Mouse (Mus musculus) B cell, adult 62 days (primary cell): ENCODE data around the gene Tecta. TPM values are rescaled to one million over a fixed set of nuclear protein-coding genes. Genes with fewer than 3 reads are reported as not detected.

Experiments
- total RNA-seq: library from RNA; stranded (reverse); gene quantifications from 4 replicates; pipeline ENCODE4 v1.2.4, GENCODE M21; 2023

The Tecta gene
- 0.14 to 0.25 TPM (median 0.20 TPM) in 4 replicates for total RNA-seq

DNA sequence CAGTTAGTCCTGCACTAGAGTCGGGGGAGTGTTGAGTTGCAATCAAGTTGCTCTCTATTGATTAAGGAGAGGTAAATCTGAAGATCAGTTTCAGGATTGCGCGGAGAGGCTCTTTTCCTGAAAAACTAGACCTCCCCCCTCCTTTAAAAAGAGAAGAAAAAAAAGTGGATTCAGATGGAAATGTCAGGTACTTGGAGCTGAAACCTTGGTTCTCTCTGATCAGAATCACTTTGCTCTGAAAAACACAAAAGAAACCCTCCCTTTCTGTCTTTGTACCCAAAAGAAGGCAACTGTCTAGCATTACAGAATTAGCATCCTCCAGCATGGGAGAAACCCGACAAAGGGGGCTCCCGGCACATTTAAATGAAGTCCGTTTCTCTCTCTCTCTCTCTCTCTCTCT, at the start of gene Tecta:
Tecta (minus strand) TSS at position 101 of the 400 bp plus-strand sequence.

Other genes with a start within 250 kb of the Tecta start
- 25.3 to 29.9 TPM (median 27.3 TPM) in 4 replicates for gene Sc5d, start 135.7 kb downstream of the Tecta start, total RNA-seq
- 42.7 to 46.8 TPM (median 43.7 TPM) in 4 replicates for gene Tbcel, start 107.9 kb upstream of the Tecta start, total RNA-seq